In the genomic region with DNA sequence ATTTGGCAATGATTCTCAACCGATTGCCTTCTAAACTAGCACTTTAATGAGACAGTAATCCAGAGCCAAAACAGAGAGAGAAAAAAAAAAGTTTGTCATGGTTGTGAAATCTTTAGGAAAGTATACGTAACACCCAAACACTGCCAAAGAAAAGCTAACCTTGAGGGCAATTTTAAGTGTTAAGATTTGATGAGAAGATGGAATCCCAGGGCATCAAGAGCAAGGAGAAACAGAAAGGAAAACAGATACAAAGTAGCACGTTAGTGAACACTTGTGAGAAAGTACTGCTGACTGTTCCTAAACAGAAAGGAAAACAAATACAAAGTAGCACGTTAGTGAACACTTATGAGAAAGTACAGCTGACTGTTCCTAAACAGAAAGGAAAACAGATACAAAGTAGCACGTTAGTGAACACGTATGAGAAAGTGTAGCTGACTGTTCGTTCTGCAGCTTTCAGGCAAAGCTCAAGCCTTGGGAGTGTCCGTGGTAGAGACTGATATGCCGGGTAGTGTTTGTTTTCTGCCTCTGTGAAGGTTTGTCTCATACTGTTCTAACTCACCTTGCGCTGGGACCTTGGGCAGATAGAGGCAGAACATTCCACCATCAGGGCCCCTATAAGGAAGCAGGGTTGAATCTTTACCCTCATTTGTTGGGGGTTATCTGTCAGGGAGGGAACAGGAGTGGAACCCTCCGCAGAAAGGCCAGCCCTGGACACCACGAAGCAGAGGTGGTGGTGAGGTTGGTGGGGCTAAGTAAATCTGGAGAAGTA, we compare ENCODE assay signal across 8 mouse cellular contexts.
DNase-seq lines count a peak whose midpoint lies in the region; ATAC-seq lines count a peak whose summit lies in the region.

No protein-coding gene starts in this region.

- 17% methylated on average over 12 of the region's 12 CpGs for WGBS in liver, embryonic 16.5 days (ENCODE audit: insufficient replicate concordance)
- WGBS in stomach, embryonic 15.5 days = 33% methylated on average over 12 of the region's 12 CpGs

- peak; percentile 38 for DNase-seq in 3134 (ENCODE audit: extremely low read depth, insufficient read length, low spot score)
- DNase-seq in induced T-regulatory cell, adult 2 months (ENCODE audit: low read depth) = peak; percentile 70
- no peak for DNase-seq in gastrocnemius, postnatal 14 days
- DNase-seq in layer of hippocampus, adult 8-10 months (ENCODE audit: low spot score in 2 of 2) = no peak

- peak; percentile 64 for ATAC-seq in CD4-positive, CD25-positive, alpha-beta regulatory T cell, adult 4 months
- peak; percentile 68 for ATAC-seq in erythroblast, adult 5-6 weeks (replicated peaks; ENCODE audit: low FRiP score, poor library complexity, severe bottlenecking)
- no peak for ATAC-seq in liver, embryonic 16.5 days (ENCODE audit: low read depth)
- peak; percentile 78 for ATAC-seq in stomach, embryonic 15.5 days (ENCODE audit: insufficient read depth, low FRiP score, low read depth)

- intact Hi-C loops in gastrocnemius, postnatal 14 days (cut with DNase I; ENCODE audit: low total_unique reads) = loop anchor here (10.0 kb wide), 2 partner anchors 91 to 721 kb away; partner anchors contain the start of genes Bmi1, Commd3 and Skida1

- no peaks in the 10 kb centered on the region for H3K9me3 ChIP-seq in liver, embryonic 16.5 days (replicated peaks; ENCODE audit: control insufficient read depth, low read length)
- H3K9me3 ChIP-seq in stomach, embryonic 15.5 days = no peaks in the 10 kb centered on the region

- peaks cover 5% of the 10 kb centered on the region for H3K27me3 ChIP-seq in liver, embryonic 16.5 days (ENCODE audit: control insufficient read depth, insufficient read depth, low read depth, low read length)
- H3K27me3 ChIP-seq in stomach, embryonic 15.5 days (replicated peaks) = no peaks in the 10 kb centered on the region

- H3K4me1 ChIP-seq in liver, embryonic 16.5 days (ENCODE audit: control insufficient read depth, low read depth, low read length) = peaks cover 3% of the 10 kb centered on the region; the same call in 1 of the 2 replicates
- no peaks in the 10 kb centered on the region for H3K4me1 ChIP-seq in stomach, embryonic 15.5 days

- H3K4me2 ChIP-seq in liver, embryonic 16.5 days (ENCODE audit: low read depth, low read length) = peak overlapping the region; percentile 78
- peak overlapping the region; percentile 73 for H3K4me2 ChIP-seq in stomach, embryonic 15.5 days

- peak overlapping the region; percentile 70 for H3K4me3 ChIP-seq in liver, embryonic 16.5 days (ENCODE audit: low read depth, low read length)
- peak overlapping the region; percentile 74 for H3K4me3 ChIP-seq in stomach, embryonic 15.5 days (replicated peaks)

- H3K27ac ChIP-seq in liver, embryonic 16.5 days (ENCODE audit: low read length) = no peak overlapping the region
- peak overlapping the region; percentile 98 for H3K27ac ChIP-seq in stomach, embryonic 15.5 days

- H3K36me3 ChIP-seq in liver, embryonic 16.5 days (ENCODE audit: control insufficient read depth, insufficient read depth) = no peaks in the 10 kb centered on the region
- no peaks in the 10 kb centered on the region for H3K36me3 ChIP-seq in stomach, embryonic 15.5 days

- H3K9ac ChIP-seq in liver, embryonic 16.5 days (ENCODE audit: low read depth, low read length) = no peak overlapping the region
- H3K9ac ChIP-seq in stomach, embryonic 15.5 days = peak overlapping the region; percentile 92; the same call in 1 of the 2 replicates

Comparison
In these comparisons a context has a peak if more than half of its experiments do, and no peak if none do; other contexts are left out.
1. DNase-seq: peak in 3134 (single experiment) and induced T-regulatory cell, adult 2 months (single experiment); none in gastrocnemius, postnatal 14 days (single experiment) and layer of hippocampus, adult 8-10 months (0 of 2).